Mouse (Mus musculus): ENCODE data around the gene Myl6. TPM values are rescaled to one million over a fixed set of nuclear protein-coding genes. Genes with fewer than 3 reads are reported as not detected.
"Not testable (repeated sequence)": the region's sequence is repeated elsewhere in the genome, so short reads cannot be mapped to it uniquely, and the experiment has no call there.

Myl6 gene
- polyA plus RNA-seq, 1 experiment from 2014 or later: 958 TPM

DNA sequence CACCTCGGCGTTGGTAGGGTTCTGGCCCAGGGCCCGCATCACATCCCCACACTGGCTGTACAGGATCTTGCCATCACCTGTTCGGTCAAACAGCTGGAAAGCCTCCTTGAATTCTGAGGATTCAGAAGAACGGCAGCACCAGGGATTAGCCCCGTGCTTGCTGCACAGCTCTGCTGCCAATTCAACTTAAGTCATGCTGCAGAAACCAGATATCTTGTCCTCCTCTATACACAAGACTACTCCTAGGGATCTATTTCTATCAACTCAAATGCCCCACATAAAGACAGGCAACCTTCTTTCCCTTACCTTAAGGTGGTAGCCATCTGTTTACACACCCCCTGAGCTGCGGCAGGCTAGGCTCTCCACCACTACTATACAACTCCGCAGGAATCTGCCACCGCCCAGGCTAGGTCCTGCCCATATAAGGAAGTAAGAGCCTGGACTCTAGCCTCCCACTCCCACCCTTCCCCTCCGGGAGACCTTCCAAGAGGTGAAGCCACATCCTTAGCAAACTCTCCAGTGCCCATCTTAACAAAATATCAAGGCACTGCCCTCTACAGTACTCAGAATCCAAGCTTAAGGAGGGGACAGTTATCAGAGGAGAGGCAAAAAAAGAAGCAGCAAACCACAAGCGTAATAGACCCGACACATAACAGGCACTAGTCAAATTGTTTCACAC, 1.2 kb downstream of the Myl6 start:
- 30% methylated on average over 12 of the region's 12 CpGs for WGBS
- Histone ChIP-seq H3K27ac (peak overlapping the region; percentile 95), H3K4me3 (peak overlapping the region; percentile 74), H3K27me3 (ENCODE audit: insufficient read depth, poor library complexity, severe bottlenecking) (peaks cover 8% of the 10 kb centered on the region), H3K9me3 (no peaks in the 10 kb centered on the region), H3K4me1 (replicated peaks) (peaks cover 49% of the 10 kb centered on the region), H3K36me3 (peaks cover 48% of the 10 kb centered on the region)
- DNase-seq (ENCODE audit: low spot score): peak; percentile 46

DNA sequence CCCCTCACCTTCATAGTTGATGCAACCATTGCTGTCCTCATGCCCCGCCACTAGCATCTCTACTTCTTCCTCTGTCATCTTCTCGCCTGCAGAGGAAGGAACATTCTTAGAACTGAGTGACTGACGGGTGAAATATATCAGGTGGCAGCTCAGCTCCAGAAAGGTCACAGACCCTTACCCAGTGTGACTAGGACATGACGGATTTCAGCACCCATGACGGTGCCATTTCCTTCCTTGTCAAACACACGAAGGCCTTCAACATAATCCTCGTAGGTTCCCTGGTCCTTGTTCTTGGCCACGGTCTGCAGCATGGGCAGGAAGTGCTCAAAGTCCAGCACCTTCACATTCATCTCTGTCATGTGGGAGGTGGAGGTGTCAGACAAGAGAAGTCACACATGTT, 1.9 kb downstream of the Myl6 start:
- not testable (repeated sequence) for H3K27me3 ChIP-seq (ENCODE audit: insufficient read depth, poor library complexity, severe bottlenecking); H3K9me3 ChIP-seq; DNase-seq (ENCODE audit: low spot score)
- peak overlapping the region; percentile 95; the same call in 1 of the 2 replicates for H3K27ac ChIP-seq
- H3K4me1 ChIP-seq (replicated peaks): peaks cover 41% of the 10 kb centered on the region
- peak overlapping the region; percentile 74 for H3K4me3 ChIP-seq
- WGBS: 79% methylated on average over 8 of the region's 8 CpGs
- peaks cover 55% of the 10 kb centered on the region for H3K36me3 ChIP-seq

DNA sequence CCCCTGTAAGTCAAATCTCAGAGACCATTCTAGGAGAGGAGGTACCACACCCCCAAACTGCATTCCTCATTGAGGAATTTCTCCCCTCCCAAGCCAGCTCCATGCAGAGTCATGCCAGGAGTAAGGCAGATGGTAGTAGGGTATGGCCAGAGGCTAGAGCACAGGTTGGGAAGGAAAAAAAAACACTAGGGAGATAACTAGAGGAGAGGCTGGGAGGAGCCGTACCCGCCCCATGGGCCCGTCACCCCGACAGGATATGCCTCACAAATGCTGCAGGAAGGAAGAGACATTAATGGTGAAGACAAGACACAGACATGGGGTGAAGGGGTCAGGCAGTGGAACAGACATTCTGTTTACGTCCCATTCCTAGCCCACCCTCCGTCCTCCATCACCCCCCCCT, 2.5 kb downstream of the Myl6 start:
- DNase-seq (ENCODE audit: low spot score): no peak
- H3K4me3 ChIP-seq: peak overlapping the region; percentile 74
- peaks cover 61% of the 10 kb centered on the region for H3K36me3 ChIP-seq
- peaks cover 36% of the 10 kb centered on the region for H3K4me1 ChIP-seq (replicated peaks)
- 85% methylated on average over 6 of the region's 6 CpGs for WGBS
- H3K9me3 ChIP-seq: no peaks in the 10 kb centered on the region
- peaks cover 5% of the 10 kb centered on the region; the same call in 1 of the 2 replicates for H3K27me3 ChIP-seq (ENCODE audit: insufficient read depth, poor library complexity, severe bottlenecking)
- peak overlapping the region; percentile 16; the same call in 1 of the 2 replicates for H3K27ac ChIP-seq

DNA sequence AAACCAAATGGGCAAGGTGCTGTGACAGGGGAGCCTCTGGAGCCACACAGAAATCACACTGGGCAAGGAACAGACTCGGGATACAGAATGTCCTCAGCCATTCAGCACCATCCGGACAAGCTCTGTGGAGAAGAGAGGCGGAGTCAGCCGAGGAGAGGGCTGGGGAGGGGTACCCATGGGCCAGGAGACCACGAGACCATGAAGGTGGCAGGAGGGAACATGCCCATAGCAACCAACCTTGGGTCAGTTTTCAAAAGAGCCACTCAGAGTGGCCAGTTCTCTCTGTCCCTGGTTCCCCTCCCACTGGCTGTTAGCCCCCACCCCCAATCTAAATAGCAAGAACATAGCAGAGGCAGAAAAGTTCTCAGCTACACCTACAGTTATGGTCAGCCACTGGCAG, 3.0 kb downstream of the Myl6 start:
- WGBS: 62% methylated on average over 5 of the region's 5 CpGs
- Histone ChIP-seq H3K4me3 (peak overlapping the region; percentile 74), H3K27me3 (ENCODE audit: insufficient read depth, poor library complexity, severe bottlenecking) (no peaks in the 10 kb centered on the region), H3K27ac (no peak overlapping the region), H3K4me1 (replicated peaks) (peaks cover 32% of the 10 kb centered on the region), H3K9me3 (no peaks in the 10 kb centered on the region), H3K36me3 (peaks cover 67% of the 10 kb centered on the region)
- DNase-seq (ENCODE audit: low spot score): no peak

DNA sequence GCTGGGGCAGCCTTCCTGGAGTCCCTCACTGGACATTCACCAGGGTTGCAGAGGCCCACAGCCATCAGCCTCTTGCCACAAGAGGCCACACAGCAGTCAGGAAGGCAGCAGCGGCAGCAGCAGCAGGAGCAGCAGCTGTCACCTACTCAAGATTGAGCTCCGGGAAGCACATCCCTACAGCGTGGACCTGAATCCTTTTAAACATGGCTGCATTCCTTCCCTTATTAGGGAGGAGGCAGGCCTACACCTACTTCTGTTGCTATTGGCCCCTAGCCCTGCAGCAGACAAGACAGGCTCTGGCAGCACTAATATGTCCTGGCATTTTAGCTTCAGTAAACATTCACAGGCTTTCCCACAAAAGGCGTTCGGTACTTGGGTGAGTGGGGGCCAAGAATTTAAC, 3.7 kb downstream of the Myl6 start:
- Histone ChIP-seq H3K27me3 (ENCODE audit: insufficient read depth, poor library complexity, severe bottlenecking) (no peaks in the 10 kb centered on the region), H3K36me3 (peaks cover 74% of the 10 kb centered on the region), H3K4me3 (no peak overlapping the region), H3K27ac (no peak overlapping the region), H3K4me1 (replicated peaks) (peaks cover 31% of the 10 kb centered on the region), H3K9me3 (no peaks in the 10 kb centered on the region)
- DNase-seq (ENCODE audit: low spot score): no peak
- WGBS: 75% methylated on average over 5 of the region's 5 CpGs

DNA sequence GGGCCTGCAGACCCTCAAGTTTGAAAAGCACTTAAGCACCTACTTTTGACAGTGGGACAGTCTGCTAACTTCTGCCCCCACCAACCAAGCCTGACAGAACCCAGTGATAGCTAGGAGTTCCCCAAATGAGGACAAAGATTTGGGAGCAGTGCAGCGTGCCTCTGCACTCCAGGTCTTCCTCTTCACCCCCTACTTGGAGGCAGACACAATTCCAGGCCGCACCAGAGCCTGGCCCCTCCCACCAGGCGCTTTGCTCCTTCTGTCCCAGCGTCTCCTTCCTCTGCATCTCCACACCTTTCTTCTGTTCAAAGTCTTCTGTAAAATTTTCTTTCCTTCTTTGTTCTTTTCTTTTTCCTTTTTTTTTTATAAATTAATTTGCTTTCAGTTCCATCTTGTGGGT, 4.2 kb downstream of the Myl6 start:
- H3K4me1 ChIP-seq (replicated peaks): peaks cover 27% of the 10 kb centered on the region
- peaks cover 77% of the 10 kb centered on the region for H3K36me3 ChIP-seq
- no peak for DNase-seq (ENCODE audit: low spot score)
- no peak overlapping the region for H3K4me3 ChIP-seq
- H3K9me3 ChIP-seq: no peaks in the 10 kb centered on the region
- no peaks in the 10 kb centered on the region for H3K27me3 ChIP-seq (ENCODE audit: insufficient read depth, poor library complexity, severe bottlenecking)
- H3K27ac ChIP-seq: no peak overlapping the region
- 60% methylated on average over 4 of the region's 4 CpGs for WGBS

DNA sequence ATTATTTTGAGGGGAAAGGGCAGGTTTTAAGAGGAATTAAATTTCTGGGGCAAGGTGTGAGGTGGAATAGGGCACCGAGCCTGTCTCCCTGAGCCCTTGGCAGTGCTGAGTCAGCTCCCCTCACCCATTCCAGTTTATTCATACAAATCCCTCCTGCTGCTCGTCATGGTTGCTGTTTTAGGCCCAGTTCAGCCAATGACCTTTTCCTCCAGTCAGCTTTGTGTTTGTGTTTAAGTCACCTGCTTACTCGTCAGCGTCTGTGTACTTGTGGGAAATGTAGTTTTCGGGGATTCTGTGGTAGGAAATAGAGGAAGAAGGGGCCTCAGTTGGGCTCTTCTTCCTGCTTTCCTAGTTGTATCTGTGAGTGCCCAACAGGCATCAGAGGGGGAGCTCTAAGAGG, 4.6 kb downstream of the Myl6 start:
- Histone ChIP-seq H3K27me3 (ENCODE audit: insufficient read depth, poor library complexity, severe bottlenecking) (no peaks in the 10 kb centered on the region), H3K9me3 (no peaks in the 10 kb centered on the region), H3K4me3 (no peak overlapping the region), H3K27ac (no peak overlapping the region), H3K4me1 (replicated peaks) (peaks cover 23% of the 10 kb centered on the region), H3K36me3 (peaks cover 81% of the 10 kb centered on the region)
- 75% methylated on average over 5 of the region's 5 CpGs for WGBS
- no peak for DNase-seq (ENCODE audit: low spot score)

DNA sequence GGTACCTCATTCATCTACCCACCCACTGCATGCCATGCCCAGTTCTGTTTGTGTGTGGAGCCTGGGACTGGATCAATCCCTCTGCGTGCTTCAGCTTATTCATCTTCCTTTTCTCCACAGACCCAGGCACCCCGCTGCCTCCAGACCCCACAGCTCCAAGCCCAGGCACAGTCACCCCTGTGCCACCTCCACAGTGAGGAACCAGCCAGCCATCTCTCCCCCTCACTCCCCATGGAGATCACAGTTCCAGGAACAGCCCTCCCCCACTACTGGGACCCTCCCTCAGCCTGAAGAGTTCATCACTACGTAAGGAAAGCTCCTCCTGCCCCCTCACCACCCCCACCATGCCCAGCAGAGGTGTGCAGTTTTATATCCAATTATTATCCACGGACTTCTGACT, 5.2 kb downstream of the Myl6 start:
- H3K4me3 ChIP-seq: no peak overlapping the region
- no peak overlapping the region for H3K27ac ChIP-seq
- DNase-seq (ENCODE audit: low spot score): no peak
- 83% methylated on average over 4 of the region's 4 CpGs for WGBS
- peaks cover 87% of the 10 kb centered on the region for H3K36me3 ChIP-seq
- no peaks in the 10 kb centered on the region for H3K9me3 ChIP-seq
- H3K4me1 ChIP-seq (replicated peaks): peaks cover 21% of the 10 kb centered on the region
- no peaks in the 10 kb centered on the region for H3K27me3 ChIP-seq (ENCODE audit: insufficient read depth, poor library complexity, severe bottlenecking)

DNA sequence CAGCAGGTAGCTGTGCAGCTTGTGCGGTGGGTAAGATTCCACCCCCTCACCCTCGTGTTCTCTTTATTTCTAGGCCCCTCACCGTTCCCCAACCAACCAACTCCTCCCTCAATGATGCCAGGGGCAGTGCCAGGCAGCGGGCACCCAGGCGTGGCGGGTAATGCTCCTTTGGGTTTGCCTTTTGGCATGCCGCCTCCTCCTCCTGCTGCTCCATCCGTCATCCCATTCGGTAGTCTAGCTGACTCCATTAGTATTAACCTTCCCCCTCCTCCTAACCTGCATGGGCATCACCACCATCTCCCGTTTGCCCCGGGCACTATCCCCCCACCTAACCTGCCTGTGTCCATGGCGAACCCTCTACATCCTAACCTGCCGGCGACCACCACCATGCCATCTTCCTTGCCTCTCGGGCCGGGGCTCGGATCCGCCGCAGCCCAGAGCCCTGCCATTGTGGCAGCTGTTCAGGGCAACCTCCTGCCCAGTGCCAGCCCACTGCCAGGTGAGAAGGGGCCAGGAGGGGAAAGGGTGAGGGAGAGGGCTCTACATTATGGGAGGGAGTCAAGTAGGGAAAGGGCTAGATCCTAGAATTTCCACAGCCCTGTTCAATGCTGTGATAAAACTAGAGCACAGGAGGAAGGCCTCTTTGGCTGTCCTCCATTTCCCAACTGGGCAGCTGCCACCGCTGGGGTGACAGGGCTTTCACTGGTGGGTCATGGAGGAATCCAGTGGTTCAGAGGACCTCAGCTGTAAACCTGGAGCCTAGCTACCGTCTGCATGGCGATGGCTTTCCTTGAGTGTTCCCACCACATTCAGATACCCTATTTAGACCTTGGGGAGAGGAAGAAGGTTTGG, 5.9 kb downstream of the Myl6 start:
- Histone ChIP-seq H3K36me3 (peaks cover 94% of the 10 kb centered on the region), H3K4me1 (replicated peaks) (peaks cover 21% of the 10 kb centered on the region), H3K9me3 (no peaks in the 10 kb centered on the region), H3K27ac (no peak overlapping the region), H3K4me3 (no peak overlapping the region), H3K27me3 (ENCODE audit: insufficient read depth, poor library complexity, severe bottlenecking) (no peaks in the 10 kb centered on the region)
- 92% methylated on average over 22 of the region's 22 CpGs for WGBS
- DNase-seq (ENCODE audit: low spot score): no peak

DNA sequence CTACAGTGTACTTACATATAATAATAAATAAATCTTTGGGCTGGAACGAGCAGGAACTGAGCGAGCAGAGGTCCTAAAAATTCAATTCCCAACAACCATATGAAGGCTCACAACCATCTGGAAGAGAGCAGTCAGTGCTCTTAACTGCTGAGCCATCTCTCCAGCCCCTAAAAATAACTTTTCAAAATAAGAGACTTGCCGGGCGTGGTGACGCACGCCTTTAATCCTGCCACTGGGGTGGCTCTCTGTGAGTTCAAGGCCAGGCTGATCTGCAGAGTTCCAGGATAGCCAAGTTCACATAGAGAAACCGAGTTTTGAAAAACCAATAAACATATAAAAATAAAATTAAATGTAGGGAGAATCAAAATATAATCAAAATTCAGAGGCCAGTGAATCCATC, 7.6 kb downstream of the Myl6 start:
- no peak overlapping the region for H3K27ac ChIP-seq
- H3K36me3 ChIP-seq: peaks cover 99% of the 10 kb centered on the region
- DNase-seq (ENCODE audit: low spot score): no peak
- H3K4me3 ChIP-seq: no peak overlapping the region
- WGBS: 92% methylated on average over 7 of the region's 7 CpGs
- no peaks in the 10 kb centered on the region for H3K27me3 ChIP-seq (ENCODE audit: insufficient read depth, poor library complexity, severe bottlenecking)
- peaks cover 6% of the 10 kb centered on the region for H3K4me1 ChIP-seq (replicated peaks)
- H3K9me3 ChIP-seq: no peaks in the 10 kb centered on the region

DNA sequence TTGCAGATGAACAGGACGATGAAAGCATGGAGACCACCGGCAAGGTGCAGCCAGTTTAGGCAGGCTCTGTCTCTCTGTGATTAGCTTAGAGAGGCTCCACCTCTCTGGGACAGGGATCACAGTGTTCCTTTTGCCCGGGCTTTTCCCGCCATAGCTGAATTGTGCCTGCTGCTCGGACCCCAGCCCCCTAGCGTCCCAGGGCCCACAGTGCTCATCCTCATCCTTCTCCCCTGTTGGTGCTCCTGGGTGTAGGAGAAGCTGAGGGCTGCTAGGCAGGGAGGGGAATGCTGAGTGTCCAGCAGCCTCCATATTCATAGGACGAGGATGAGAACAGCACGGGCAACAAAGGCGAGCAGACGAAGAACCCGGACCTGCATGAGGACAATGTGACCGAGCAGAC, 19.6 kb downstream of the Myl6 start:
- H3K4me3 ChIP-seq: no peak overlapping the region
- no peak overlapping the region for H3K27ac ChIP-seq
- H3K9me3 ChIP-seq: no peaks in the 10 kb centered on the region
- no peaks in the 10 kb centered on the region for H3K4me1 ChIP-seq (replicated peaks)
- H3K27me3 ChIP-seq (ENCODE audit: insufficient read depth, poor library complexity, severe bottlenecking): no peaks in the 10 kb centered on the region
- peaks cover 100% of the 10 kb centered on the region for H3K36me3 ChIP-seq
- no peak for DNase-seq (ENCODE audit: low spot score)
- 87% methylated on average over 12 of the region's 12 CpGs for WGBS

DNA sequence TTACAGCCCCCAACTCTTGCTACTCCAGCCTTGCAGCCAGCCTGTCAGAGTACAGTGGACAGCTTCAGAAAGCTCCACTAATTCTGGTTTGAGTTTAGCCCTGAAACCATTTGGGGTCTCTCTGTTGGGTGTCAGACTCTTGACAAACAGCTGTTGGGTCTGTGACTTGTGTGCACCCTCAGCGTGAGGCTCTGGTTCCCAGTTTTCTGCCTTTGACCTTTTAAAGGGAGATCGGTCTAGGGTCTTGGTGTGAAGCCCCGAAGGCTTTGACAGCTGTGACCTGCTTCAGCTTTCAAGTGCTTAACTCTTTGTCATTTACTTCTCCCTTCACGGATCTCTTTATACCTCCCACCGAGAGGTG, 33.7 kb downstream of the Myl6 start:
- Histone ChIP-seq H3K9me3 (no peaks in the 10 kb centered on the region), H3K4me1 (replicated peaks) (peaks cover 15% of the 10 kb centered on the region), H3K27me3 (ENCODE audit: insufficient read depth, poor library complexity, severe bottlenecking) (peaks cover 35% of the 10 kb centered on the region), H3K36me3 (peaks cover 44% of the 10 kb centered on the region), H3K27ac (peak overlapping the region; percentile 98), H3K4me3 (peak overlapping the region; percentile 95)
- peak; percentile 53 for DNase-seq (ENCODE audit: low spot score)
- under 1% methylated on average over 5 of the region's 5 CpGs for WGBS

Measured in hindbrain, embryonic 10.5 days (tissue).